Mouse (Mus musculus) cerebellum, postnatal 36 days (tissue): Measurements from ENCODE around the gene Dnajb11.

ENCODE experiments used
- DNase-seq, 2 experiments: peaks; one replicate each; pipeline ENCODE4 v3.0.0; 2021 to 2022; ENCODE audit warnings: mixed read lengths in 2 of 2

The Dnajb11 gene

DNA sequence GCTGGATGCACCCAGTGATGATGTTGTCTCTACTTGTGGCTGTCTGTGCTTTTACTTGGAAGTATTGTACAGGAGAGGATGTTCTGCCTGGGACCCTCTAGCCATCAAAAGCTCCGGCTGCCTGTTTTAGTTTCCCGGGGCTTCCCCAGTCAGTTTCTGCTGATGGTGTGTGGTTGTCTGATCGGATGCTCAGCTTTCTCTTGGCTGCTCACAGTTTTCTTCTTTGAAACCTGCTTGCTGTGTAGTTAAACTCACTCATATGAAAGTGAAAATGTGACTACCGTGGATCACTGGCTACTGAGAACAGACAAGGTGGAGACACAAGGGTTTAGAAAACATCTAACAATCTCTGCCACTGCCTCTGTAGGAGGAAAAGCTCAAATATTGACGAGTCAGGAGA lies 25.8 kb downstream of the Dnajb11 start:
- no peak for DNase-seq

DNA sequence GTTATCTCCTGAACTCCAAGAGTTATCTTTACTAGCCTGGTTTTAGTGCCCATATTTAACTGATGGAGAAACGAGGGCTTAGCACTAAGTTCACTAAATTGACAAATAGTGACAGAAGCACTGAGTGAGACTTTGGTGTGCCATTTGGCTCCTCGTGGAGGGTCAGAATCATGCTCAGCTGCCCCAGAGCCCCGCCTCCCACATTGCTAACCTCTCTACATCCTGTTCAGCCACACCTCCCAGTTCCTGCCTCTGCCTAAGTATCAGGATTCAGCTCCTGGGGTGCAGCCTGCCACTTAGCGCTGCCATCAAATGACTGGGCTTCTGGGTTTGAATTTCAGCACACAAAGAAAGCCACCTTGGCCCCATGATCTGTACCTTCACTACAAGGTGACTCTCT lies 27.7 kb downstream of the Dnajb11 start:
- DNase-seq, result no peak

DNA sequence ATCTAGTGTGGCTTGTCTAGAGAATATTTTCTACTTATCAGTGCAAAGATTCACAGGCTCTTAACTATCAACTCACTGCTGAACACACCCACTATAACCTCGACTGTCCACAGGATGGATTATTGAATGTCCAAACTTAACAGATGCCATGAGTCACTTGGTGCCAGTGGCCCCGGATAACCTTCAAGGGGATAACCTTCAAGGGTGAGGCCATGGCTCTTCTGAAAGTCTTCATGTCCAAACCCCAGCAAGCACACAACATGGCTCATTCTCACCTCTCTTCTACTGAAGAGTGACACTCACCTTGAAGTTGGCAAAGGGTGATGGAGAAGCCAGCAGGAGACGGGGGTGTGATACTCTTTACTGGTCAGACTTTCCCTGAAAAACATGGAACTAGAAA lies 29.1 kb downstream of the Dnajb11 start:
- DNase-seq, result no peak

DNA sequence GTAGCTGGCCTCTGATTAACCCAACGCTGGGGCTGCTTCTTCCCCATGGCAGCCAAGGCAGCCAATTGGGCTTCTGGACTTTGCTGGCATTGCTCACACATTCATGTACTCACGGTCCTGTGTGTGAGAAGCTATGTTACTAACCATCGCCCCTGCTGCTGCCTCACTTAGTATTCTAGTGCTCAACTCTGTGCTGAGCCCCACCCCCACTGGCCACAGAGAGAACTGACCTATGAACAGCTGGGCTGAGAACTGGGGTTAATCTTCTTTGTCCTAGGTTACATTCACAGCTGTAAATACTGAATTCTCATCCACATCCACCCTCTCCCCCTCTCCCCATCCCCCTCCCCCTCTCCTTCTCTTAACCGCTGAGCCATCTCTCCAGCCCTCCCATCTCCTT lies 31.2 kb downstream of the Dnajb11 start:
- no peak for DNase-seq

DNA sequence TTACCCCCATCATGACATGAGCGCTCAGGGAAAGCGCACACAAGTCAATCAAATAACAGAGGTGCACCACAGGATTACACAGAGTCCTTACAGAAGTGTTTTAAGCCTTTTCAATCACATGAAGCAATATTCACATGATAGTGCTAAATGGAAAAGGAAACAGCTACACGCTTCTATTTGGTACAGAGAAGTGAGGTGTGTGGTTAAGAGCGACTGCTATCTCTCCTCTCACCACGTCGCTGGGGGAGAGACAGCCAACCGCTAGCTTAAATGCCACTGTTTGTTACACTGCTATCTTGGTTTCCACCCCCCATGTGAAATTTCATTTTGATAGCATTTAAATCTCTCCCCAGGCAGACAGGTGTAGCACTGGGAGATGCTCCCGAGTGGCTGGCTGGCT lies 32.1 kb downstream of the Dnajb11 start:
- no peak for DNase-seq

DNA sequence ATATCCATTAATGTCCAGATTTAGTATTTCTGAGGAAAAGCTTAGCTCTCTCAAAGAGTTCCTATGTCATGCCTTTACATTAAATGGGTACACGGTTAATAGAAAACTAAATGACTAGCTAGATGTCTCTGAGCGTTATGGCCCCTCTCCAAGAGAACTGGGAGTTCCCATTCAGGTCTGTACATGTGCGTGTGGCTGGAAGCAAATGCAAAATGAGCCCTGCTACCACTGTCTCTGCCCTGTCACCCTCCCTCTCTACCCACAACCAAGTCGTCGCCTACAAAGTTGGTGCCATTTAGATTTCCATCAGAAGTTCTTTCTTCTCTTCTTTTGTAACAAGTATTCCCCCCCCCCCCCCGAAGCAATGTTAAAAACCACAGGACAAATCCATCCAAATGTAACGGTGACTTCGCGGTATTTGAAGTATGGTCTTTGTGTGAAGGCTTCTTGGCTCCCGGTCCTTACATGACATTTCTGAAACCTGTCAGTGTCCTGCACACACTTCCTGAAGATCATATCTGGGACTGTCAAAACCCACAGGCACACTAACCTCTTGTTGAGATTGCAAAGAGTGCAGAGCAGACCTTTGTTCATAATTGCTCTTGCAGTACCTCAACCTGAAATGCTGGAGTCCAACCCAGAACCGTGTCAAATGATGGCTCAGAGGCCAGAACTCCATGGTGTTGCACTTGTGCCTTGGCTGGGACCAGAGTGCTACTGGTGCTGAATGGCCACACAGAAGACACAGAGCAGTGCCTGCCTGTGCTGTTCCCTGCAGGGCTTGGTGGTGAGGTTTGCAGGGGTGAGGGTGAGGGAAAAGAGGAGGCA lies 33.3 kb downstream of the Dnajb11 start, which contains the start of gene Ahsg:
Gene Ahsg, plus strand, starts transcription at position 595 of the 828 bp plus-strand sequence.
- no peak for DNase-seq

DNA sequence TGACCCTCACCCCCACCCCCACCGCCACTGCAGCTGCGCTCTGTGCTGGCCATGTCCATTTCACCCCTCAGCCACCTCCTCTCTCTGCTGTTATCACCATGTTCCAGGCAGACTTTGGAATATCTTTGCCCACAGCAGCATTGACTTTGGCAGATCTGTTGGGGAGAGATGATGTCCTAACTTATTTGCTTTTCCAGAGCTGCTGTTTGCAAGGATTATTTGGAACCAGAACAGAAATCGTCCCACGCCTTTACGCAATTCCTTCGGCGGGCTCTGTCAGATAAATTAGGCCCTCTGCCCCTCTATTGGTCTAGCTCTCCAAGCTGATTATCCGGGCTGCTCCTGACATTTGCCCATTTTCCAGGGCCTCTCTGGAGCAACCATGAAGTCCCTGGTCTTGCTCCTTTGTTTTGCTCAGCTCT lies 34.1 kb downstream of the Dnajb11 start:
- DNase-seq, result no peak

DNA sequence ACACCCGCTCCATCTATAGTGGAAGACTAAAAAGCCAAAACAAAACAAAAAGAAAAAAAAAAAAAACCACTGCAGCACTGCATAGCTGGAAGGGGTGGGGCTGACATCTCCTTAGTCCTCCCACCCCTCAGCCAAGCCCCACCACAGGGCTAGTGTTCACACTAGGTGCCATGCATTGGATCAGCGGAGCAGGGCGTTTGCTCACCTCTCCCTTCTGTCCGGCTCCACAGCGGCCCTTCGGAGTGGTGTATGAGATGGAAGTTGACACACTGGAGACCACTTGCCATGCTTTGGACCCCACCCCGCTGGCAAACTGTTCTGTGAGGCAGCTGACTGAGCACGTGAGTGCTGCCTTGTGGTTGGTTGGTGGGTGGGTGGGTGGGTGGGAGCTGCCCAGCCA lies 36.5 kb downstream of the Dnajb11 start:
- no peak for DNase-seq

DNA sequence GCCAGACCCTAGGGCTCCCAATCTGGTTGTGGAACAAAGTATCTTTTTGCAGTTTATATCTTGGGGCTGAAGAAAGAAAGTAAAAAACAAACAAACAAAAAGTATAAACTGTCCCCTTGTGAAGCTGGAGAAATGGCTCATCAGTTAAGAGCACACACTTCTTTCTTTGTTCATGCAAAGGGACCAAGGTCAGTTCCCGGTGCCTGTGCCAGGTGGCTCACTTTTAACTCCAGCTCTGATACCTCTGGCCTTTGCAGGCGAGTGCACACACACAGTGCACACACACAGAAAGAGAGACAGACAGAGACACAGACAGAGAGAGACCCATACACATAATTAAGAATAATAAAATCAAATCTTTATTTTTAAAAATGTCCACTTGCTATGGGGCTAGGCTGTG lies 39.0 kb downstream of the Dnajb11 start:
- no peak for DNase-seq

DNA sequence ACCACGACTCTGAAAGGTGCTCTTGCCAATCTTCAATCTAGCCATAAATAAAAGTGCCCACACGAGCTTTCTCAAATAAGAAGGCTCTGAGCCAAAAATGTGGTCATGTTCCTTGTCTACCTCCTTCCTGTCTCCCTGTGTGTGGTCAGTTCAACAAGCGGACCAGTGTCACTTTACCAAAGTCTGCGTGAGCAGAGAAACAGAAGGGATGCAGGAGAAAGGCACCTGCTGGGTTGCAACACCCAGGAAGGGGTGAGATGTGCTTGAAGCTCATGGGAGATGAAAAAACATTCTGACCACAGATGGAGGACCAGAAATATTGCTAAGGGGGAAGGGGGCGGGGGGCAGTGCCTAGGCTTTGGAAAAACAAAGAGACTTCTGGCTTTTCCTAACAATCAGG lies 41.7 kb downstream of the Dnajb11 start:
- DNase-seq, result no peak

DNA sequence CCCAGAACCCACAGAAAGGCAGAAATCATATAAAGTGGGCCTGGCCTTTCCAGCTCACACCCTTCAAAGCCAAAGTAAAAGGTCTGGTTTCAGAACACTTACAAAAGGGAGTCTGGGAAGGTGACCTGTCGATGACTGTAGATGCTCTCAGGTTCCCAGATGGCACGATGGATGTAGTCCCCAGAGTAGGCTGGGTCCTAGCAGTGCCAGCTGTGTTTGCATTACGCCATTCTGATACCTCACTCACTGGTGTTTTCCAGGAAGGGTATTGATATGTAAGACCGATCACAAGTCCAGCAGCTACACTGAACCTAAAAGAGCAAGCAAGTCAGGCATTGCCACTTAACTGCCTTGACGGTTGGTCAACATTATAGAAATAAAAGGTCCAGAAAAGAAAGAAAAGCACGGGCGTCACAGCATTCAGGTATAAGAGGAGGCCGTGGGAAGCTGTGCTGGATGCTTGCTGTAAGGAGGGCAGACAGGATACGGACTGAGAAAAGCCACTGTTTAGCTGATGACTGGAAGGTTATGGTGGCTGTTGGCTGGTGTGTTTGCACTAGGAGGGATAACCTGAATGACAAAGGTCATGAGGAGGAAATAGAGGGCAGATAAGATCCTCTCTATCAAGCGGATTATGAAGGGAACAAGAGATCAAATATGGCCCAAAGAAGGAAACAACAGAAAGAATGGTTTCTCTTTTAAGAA lies 42.4 kb downstream of the Dnajb11 start:
- DNase-seq, result no peak

DNA sequence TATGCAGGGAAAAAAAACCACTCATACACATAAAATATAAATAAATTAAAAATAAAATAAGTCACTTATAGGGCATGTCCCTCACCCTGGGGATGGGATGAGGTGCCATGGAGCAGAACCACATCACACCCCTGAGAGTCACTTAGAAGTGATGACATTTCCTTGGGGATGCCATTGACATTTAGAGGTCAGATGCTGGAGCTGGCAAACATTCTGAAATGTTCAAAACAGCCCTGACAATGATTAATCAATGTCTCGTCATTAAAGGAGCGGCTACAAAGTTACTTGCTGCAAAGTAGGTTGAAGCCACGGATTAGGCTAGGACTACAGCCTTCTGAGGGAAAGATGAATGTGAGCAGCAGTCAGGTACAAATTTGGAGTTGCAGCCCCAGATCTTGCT lies 43.7 kb downstream of the Dnajb11 start:
- no peak for DNase-seq

DNA sequence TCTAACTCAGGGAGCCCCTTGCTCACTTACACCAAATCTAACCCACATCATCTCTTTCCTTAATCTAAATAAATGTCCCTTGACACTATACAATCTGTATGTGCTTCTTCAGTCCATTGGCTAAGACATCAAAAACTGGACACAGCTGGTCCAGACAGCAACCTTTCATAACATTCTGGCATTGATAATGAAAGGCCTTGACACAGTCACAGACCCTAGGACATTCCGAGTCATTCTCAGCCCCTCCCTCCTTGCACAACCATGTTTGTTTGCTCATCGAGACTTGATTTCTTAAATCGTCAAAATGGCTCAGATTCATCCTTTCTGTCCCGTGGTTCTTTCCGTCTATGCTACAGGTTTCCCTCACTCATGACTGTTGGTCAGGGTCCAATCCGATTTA lies 51.6 kb downstream of the Dnajb11 start:
- no peak for DNase-seq

DNA sequence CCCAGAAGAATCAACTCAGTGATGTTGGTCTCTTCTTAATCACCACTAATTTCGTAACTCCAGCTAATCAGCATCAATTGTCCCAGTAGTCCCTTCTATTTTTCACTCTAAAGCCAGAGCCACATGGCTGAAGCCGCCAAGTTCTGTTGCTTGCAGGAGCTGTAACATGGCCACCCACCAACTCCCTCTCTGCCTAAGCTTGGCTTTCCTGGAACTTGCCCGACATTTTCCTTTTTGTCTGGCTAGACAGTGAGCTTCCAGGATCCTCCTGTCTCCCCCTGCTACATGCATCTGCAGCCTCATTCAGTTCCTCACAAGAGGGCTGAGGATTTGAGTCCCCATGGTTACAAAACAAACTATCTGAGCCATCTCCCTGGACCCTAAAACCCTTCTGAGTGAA lies 54.3 kb downstream of the Dnajb11 start:
- DNase-seq, result no peak

DNA sequence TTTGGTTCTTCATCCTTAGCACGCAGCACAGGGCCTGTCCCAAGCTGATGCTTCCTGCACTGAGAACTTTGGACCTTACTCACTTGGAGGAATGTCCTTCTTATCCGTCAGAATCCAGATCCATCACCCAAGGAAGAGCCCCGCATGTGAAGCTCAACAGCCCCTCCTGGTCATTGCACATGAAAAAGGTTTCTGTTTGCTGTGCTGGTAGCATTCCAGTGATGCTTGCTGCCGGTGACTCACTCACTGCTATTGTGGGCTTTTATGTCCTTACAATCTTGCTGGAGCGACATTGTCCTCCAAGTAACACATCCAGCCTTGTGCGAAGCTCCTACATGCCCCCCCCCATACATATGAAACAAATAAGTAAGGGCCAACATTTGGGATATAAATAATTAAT lies 55.2 kb downstream of the Dnajb11 start:
- DNase-seq, result no peak

DNA sequence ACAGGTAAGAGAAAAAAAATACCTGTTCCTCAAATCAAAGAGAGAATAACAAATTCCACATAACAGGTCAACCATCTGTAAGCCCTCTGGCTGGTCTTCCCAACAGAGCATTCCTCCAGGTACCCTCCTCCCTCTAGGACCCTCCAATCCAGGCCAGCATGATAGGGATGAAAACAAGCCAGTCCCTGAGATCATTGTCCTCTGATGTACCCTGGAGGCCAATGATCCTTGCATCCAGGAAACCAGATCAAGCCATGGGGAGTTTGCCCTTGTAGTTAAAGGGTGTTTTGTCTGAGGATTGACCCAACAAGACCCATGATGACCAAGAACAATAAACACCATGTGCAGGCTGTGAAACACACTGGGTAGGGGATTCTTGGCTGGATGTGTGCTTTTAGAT lies 56.6 kb downstream of the Dnajb11 start:
- DNase-seq, result no peak

DNA sequence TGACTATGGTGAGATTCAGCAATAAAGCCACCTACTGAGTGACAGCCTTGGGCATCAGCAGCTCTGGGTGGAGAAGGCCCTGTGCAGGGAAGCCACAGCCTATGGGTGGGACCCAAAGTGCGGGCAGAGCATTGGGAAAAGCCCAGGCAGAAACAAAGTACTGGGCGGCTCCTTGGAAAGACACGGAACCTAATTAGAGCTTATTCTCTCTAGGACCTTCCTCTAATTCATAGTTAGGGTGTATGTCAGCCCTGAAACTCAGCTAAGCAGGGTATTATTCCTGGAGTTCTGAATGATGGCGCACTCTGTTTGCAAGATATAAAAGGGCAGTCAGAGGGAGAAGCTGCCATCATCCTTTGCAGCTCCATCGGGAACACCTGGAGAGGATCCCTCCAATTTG lies 60.4 kb downstream of the Dnajb11 start, which contains the start of gene Fetub:
Gene Fetub, plus strand, starts transcription at position 301 of the 400 bp plus-strand sequence.
- no peak for DNase-seq

DNA sequence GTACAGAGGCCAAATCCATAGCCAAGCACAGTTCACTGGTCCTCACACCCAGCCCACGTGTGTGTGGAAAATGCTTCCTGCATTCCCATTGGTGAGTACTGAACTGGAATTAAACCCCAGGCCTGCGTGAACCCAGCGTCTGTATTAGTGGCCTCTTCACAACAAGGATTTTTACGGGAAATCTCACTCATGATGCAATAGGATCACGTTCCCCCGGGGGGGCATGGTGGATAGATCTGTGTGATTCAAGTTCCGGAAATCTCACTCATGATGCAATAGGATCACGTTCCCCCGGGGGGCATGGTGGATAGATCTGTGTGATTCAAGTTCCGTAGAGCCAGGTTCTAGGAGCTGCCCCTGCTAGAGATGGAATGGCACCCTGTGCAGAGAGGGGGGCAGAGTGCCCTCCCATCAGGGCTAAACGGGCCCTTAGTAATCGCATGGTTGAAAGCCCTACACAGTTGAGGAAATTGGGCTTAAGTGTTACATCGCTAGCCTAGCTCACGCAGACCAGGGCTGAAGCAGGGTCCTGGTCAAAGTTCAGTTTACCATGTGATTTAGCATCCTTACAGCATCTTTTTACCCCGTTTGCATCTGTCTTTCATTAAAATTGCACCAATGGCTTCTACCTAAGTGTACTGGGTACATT lies 61.1 kb downstream of the Dnajb11 start:
- no peak for DNase-seq

DNA sequence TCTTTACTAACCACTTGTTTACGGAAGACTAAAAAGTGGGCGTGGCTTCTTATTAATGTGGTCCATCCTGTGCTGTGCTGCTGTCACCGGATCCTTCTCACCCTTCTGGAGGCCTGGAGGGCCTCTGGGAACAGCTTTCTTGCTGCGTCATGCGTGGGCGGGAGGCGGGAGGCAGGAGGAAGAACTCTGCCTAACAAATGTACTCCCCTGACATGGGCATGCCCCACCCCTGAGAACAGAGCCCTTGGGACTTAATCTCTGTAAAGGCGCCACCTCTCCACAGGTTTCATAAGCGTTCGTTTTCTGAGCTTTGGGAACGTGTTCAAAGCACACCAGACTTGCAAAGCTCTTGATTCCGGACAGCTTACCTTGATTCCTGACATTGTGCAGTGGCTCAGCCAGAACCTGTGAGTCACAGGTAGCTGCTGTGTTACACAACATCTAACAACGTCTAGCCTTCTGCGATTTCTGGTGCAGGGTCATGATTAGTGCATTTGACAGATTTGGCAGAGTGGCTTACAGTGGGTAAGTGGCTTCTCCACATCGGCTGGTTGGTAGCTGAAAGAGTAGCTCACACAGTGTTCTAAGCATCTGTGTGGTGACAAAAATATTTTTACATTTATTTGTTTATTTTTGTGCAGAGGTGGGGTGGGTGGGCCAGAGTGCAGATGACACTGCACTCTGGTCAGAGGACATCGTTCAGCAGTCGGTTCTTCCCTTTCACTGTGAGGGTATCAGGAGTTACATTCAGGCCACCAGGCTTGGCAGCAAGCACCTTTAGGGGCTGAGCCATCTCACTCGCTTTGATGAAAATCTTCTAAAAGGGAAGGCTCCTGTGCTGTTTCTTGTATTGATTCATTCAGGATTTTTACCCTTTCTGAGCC lies 62.6 kb downstream of the Dnajb11 start:
- DNase-seq, result no peak

DNA sequence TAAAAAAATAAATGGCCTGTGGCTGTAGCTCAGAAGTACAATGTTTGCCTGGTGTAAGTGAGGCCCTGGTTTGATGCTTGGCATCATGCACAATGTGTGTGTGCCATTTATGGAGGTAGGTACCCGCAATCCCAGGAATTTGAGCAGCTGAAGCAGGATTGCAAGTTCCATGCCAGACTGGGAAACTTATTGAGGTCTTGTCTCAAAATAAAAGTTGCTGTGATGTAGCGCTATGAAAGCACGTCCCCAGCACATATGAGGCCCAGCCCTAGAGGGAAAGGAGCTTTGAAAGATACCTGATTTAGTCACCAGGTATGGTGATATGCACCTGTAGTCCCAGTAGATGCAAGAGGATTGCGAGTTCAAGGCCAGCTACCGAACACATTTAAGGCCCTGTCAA lies 64.1 kb downstream of the Dnajb11 start:
- DNase-seq, result no peak

DNA sequence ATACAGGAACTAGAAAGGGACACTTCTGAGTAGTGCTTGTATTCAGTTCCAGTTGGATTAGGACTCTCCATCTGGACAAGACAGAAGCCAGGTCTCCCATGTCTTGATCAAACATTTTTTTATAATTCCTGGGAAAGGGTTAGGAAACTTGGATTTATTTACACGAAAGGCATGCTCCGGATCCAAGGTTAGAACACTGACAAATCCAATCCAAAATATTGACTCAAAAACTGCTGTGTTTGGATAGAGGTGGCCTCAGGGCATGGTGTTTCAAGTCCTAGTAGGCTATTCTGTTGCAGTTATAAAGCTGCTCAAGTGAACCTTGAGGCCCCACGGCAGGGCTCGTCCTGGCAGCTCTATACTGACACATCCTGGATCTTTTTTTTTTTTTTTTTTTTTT lies 64.8 kb downstream of the Dnajb11 start:
- no peak for DNase-seq
